Mouse (Mus musculus) activated CD4-positive, CD25-positive, alpha-beta regulatory T cell (primary cell): ENCODE data around the gene Ulbp1. TPM values are rescaled to one million over a fixed set of nuclear protein-coding genes. Genes with fewer than 3 reads are reported as not detected.

ENCODE experiments used
- polyA plus RNA-seq, 2 experiments: library from polyadenylated mRNA; unstranded; fragments of 100-300 nt; shearing (Covaris generic); gene quantifications; one replicate each; pipeline ENCODE4 v1.2.1; 2017

Ulbp1 gene
- 1 to 10 TPM; 4.8 to 9.1 TPM for polyA plus RNA-seq

DNA sequence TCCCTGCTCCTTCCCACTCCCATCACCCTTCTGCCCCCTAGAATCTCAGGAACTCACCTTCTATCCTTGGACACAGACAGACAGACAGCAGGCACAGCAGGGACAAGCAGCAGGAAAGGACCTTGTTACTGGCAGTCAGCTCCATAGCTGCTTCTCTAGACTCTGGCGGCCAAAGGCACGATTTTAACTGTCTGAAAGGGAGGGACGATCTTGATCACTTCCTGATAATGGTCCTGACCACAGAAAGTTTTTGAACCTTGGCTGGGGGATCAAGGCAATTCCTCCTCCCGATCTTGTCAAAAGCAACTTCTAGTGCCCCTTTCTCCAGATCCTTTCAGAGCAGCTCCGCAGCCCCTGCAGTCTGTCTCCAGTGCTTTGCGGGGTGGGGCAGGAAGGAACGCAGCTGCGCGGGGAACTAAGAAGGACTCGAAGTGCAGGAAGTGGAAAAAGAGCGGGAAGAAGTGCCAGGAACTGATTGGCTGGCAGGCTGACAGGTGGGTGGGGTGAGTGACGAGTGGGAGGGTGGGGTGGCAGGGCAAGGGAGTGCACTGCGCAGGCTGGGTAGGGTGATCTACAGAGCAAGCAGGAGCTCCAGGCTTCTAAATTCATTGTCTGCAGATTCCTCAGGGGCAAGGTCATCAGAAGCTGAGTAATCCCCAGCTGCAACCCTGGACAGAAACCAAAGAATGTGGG lies at the start of gene Ulbp1:
Ulbp1 (minus strand) TSS at position 442 of the 693 bp plus-strand sequence.

Other genes with a start within 250 kb of the Ulbp1 start
- 1 to 10 TPM in 1 of 2 experiments, under 1 TPM in 1; 0.54 to 1.7 TPM for gene Lrp11, start 116.2 kb upstream of the Ulbp1 start, polyA plus RNA-seq
- gene Nup43, start 193.9 kb upstream of the Ulbp1 start, polyA plus RNA-seq = 10 to 100 TPM; 11.6 to 24.6 TPM
- 100 to 1,000 TPM in 1 of 2 experiments, 10 to 100 TPM in 1; 89.8 to 105 TPM for gene Pcmt1, start 207.5 kb upstream of the Ulbp1 start, polyA plus RNA-seq
- 10 to 100 TPM in 1 of 2 experiments, 1 to 10 TPM in 1; 6.8 to 10.2 TPM for gene Lats1, start 207.6 kb upstream of the Ulbp1 start, polyA plus RNA-seq